Mouse (Mus musculus): Measurements from ENCODE around the gene Ces1d. TPM values are rescaled to one million over a fixed set of nuclear protein-coding genes. Genes with fewer than 3 reads are reported as not detected.

Gene Ces1d
- total RNA-seq, 2 experiments from 2014 or later = not detected

- ATAC-seq (replicated peaks; ENCODE audit: low FRiP score, poor library complexity, severe bottlenecking) = no peak
These were observed 46.2 kb downstream of the Ces1d start for GRCm38 (mm10) chr8:93151401-93151800.

GRCm38 (mm10) chr8:93147331-93147730, 50.3 kb downstream of the Ces1d start:
- no peak for ATAC-seq (replicated peaks; ENCODE audit: low FRiP score, poor library complexity, severe bottlenecking)

GRCm38 (mm10) chr8:93140696-93141095, 56.9 kb downstream of the Ces1d start:
- ATAC-seq (replicated peaks; ENCODE audit: low FRiP score, poor library complexity, severe bottlenecking) = no peak

- no peak for ATAC-seq (replicated peaks; ENCODE audit: low FRiP score, poor library complexity, severe bottlenecking)
These were observed 65.4 kb downstream of the Ces1d start for GRCm38 (mm10) chr8:93132196-93132595.

GRCm38 (mm10) chr8:93131233-93131980, 66.2 kb downstream of the Ces1d start, which contains the start of gene Ces1c:
TSS of gene Ces1c (minus strand) at chr8:93131283.
- ATAC-seq (replicated peaks; ENCODE audit: low FRiP score, poor library complexity, severe bottlenecking) = no peak

GRCm38 (mm10) chr8:93126476-93126875, 71.2 kb downstream of the Ces1d start:
- ATAC-seq (replicated peaks; ENCODE audit: low FRiP score, poor library complexity, severe bottlenecking) = no peak

- ATAC-seq (replicated peaks; ENCODE audit: low FRiP score, poor library complexity, severe bottlenecking) = no peak
These were observed 75.6 kb downstream of the Ces1d start for GRCm38 (mm10) chr8:93122005-93122404.

Other genes with a start within 250 kb of the Ces1d start
- gene Slc6a2, start 237.8 kb downstream of the Ces1d start, total RNA-seq (2015; ENCODE audit: low replicate concordance) = not detected in 2 replicates
- not detected in 2 replicates for gene Slc6a2, start 237.8 kb downstream of the Ces1d start, total RNA-seq (2017; ENCODE audit: low replicate concordance)
- not detected in 2 replicates for gene Ces1a, start 149.6 kb downstream of the Ces1d start, total RNA-seq (2015; ENCODE audit: low replicate concordance)
- gene Ces1a, start 149.6 kb downstream of the Ces1d start, total RNA-seq (2017; ENCODE audit: low replicate concordance) = not detected in 2 replicates
- not detected in 2 replicates for gene Ces1b, start 117.8 kb downstream of the Ces1d start, total RNA-seq (2015; ENCODE audit: low replicate concordance)
- not detected in 2 replicates for gene Ces1b, start 117.8 kb downstream of the Ces1d start, total RNA-seq (2017; ENCODE audit: low replicate concordance)
- gene Ces1c, start 66.6 kb downstream of the Ces1d start, total RNA-seq (2015; ENCODE audit: low replicate concordance) = 2.5 TPM in 1 of 2 replicates, not detected in the other
- not detected in 2 replicates for gene Ces1c, start 66.6 kb downstream of the Ces1d start, total RNA-seq (2017; ENCODE audit: low replicate concordance)
- gene Ces1e, start 31.8 kb upstream of the Ces1d start, total RNA-seq (2015; ENCODE audit: low replicate concordance) = not detected in 2 replicates
- not detected in 2 replicates for gene Ces1e, start 31.8 kb upstream of the Ces1d start, total RNA-seq (2017; ENCODE audit: low replicate concordance)
- gene Ces1f, start 81.9 kb upstream of the Ces1d start, total RNA-seq (2015; ENCODE audit: low replicate concordance) = not detected in 2 replicates
- gene Ces1f, start 81.9 kb upstream of the Ces1d start, total RNA-seq (2017; ENCODE audit: low replicate concordance) = not detected in 2 replicates
- not detected in 2 replicates for gene Ces1g, start 139.5 kb upstream of the Ces1d start, total RNA-seq (2015; ENCODE audit: low replicate concordance)
- not detected in 2 replicates for gene Ces1g, start 139.5 kb upstream of the Ces1d start, total RNA-seq (2017; ENCODE audit: low replicate concordance)
- not detected in 2 replicates for gene Ces1h, start 181.9 kb upstream of the Ces1d start, total RNA-seq (2015; ENCODE audit: low replicate concordance)
- gene Ces1h, start 181.9 kb upstream of the Ces1d start, total RNA-seq (2017; ENCODE audit: low replicate concordance) = not detected in 2 replicates

Data from erythroid progenitor cell, adult 5-6 weeks (primary cell).